Mouse (Mus musculus): ENCODE data around the gene Rnf138rt1. TPM values are rescaled to one million over a fixed set of nuclear protein-coding genes. Genes with fewer than 3 reads are reported as not detected.

The Rnf138rt1 gene
- total and polyA plus RNA-seq, 3 experiments, result not detected

DNA sequence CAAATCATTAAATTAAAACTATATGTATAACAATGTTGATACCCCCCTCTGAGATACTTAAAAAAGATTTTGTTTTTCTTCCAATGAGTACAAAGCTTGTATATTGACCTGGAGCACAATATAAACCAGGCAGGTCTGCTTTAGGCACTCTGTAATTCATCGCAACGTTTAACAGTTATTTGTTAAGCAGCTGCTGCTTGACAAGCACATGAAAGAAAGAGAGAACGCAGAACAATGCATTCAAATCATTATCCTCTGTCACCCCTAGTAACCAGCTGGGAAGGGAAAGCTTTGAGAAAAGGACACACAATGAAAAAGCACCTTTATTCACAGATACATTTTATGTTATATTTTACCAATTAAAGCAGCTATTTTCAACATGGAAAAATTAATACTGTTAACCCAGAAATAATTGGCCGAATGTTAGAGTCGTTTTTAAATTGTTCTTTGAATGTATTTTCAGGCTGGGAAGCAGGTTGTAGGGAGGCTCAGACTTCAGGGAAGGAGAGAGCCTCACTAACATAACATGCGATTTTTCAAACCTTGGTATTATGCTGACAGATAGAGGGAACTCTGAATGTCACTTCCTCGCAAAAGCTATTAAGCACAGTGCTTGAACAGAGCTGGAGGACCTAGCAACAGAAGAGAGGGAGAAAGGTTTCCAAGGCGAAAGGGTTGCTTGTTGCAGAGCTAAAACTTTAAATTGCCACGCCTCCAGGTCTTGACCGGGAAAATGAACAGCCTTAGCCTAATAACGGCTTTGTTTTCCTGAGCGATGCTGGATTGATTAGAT, 38.1 kb downstream of the Rnf138rt1 start:
- Histone ChIP-seq H3K9me3 (replicated peaks; ENCODE audit: insufficient read depth, low read length) (no peaks in the 10 kb centered on the region), H3K4me3 (ENCODE audit: control insufficient read depth in 1 of 2, insufficient read depth in 1 of 2, low read depth in 2 of 2, low read length in 2 of 2) (no peak overlapping the region), H3K36me3 (ENCODE audit: control insufficient read depth in 1 of 2, insufficient read depth in 2 of 2, low read length in 2 of 2) (no peaks in the 10 kb centered on the region), H3K79me2 (ENCODE audit: control insufficient read depth, insufficient read depth, low read length, poor library complexity) (no peaks in the 10 kb centered on the region), H3K4me1 (ENCODE audit: control insufficient read depth in 1 of 2, insufficient read depth in 2 of 2, low read length in 2 of 2) (no peaks in the 10 kb centered on the region), H3K9ac (ENCODE audit: control insufficient read depth, low read depth, low read length, poor library complexity, severe bottlenecking) (no peak overlapping the region), H3K27me3 (ENCODE audit: control insufficient read depth in 1 of 2, insufficient read depth in 2 of 2, low read length in 2 of 2) (peaks cover 0 to 1% of the 10 kb centered on the region in 2 experiments; a peak in 2 of 4 replicates), H3K27ac (ENCODE audit: control insufficient read depth, low read depth, low read length) (no peak overlapping the region)
- no peak for DNase-seq (ENCODE audit: low read depth, low spot score)
- TF ChIP-seq ZMIZ1 (IDR thresholded peaks at IDR 0.05; ENCODE audit: low read depth, low read length), result no peak
- TF ChIP-seq ZKSCAN1 (IDR thresholded peaks at IDR 0.05; ENCODE audit: low read depth, low read length), result no peak
- TF ChIP-seq BHLHE40 (IDR thresholded peaks at IDR 0.05; ENCODE audit: borderline replicate concordance, low read depth, low read length), result no peak
- TF ChIP-seq USF1 (IDR thresholded peaks at IDR 0.05; ENCODE audit: low read depth, low read length), result no peak
- TF ChIP-seq MAZ (IDR thresholded peaks at IDR 0.05; ENCODE audit: low read depth, low read length), result no peak
- TF ChIP-seq RCOR1 (IDR thresholded peaks at IDR 0.05; ENCODE audit: low read depth, low read length), result no peak
- TF ChIP-seq MAFK (IDR thresholded peaks at IDR 0.05; ENCODE audit: borderline replicate concordance, low read depth, low read length), result no peak
- TF ChIP-seq TBP (IDR thresholded peaks at IDR 0.05; ENCODE audit: low read depth, low read length), result no peak
- TF ChIP-seq TCF12 (IDR thresholded peaks at IDR 0.05; ENCODE audit: low read depth, low read length), result no peak
- no peak for TF ChIP-seq NELFE (IDR thresholded peaks at IDR 0.05; ENCODE audit: low read depth, low read length)
- TF ChIP-seq GATA1 (IDR thresholded peaks at IDR 0.05; ENCODE audit: low read depth, low read length), result no peak
- TF ChIP-seq RAD21 (IDR thresholded peaks at IDR 0.05; ENCODE audit: low read depth, low read length), result no peak

DNA sequence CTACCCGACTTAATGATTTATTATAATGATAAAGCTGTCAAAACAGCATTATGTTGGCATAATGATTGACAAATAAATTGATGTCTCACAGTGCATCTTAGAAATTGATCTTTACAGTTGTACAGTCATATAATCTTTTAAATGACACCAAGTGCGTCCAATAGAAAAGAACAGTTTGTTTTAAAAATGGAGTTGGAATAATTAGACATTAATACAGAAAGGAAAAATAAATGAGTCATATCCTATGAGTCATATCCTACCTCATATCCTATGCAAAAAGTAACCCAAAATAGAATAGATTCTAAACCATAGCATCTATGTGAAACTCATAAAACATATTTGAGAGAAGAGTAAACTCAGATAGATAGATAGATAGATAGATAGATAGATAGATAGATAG, 40.5 kb downstream of the Rnf138rt1 start:
- DNase-seq (ENCODE audit: low read depth, low spot score), result no peak
- H3K9ac ChIP-seq (ENCODE audit: control insufficient read depth, low read depth, low read length, poor library complexity, severe bottlenecking), result no peak overlapping the region
- H3K27ac ChIP-seq (ENCODE audit: control insufficient read depth, low read depth, low read length), result no peak overlapping the region
- H3K27me3 ChIP-seq (ENCODE audit: control insufficient read depth in 1 of 2, insufficient read depth in 2 of 2, low read length in 2 of 2), result peaks cover 0 to 1% of the 10 kb centered on the region in 2 experiments; a peak in 2 of 4 replicates
- no peaks in the 10 kb centered on the region for H3K4me1 ChIP-seq (ENCODE audit: control insufficient read depth in 1 of 2, insufficient read depth in 2 of 2, low read length in 2 of 2)
- H3K36me3 ChIP-seq (ENCODE audit: control insufficient read depth in 1 of 2, insufficient read depth in 2 of 2, low read length in 2 of 2), result no peaks in the 10 kb centered on the region
- H3K4me3 ChIP-seq (ENCODE audit: control insufficient read depth in 1 of 2, insufficient read depth in 1 of 2, low read depth in 2 of 2, low read length in 2 of 2), result no peak overlapping the region
- H3K79me2 ChIP-seq (ENCODE audit: control insufficient read depth, insufficient read depth, low read length, poor library complexity), result no peaks in the 10 kb centered on the region
- TF ChIP-seq EP300 (IDR thresholded peaks at IDR 0.05; ENCODE audit: low read depth in 1 of 2, low read length in 2 of 2), result no peak
- no peak for TF ChIP-seq JUND (IDR thresholded peaks at IDR 0.05; ENCODE audit: low read depth, low read length)
- TF ChIP-seq SIN3A (IDR thresholded peaks at IDR 0.05; ENCODE audit: low read length), result no peak
- no peak for TF ChIP-seq TBP (IDR thresholded peaks at IDR 0.05; ENCODE audit: low read depth, low read length)
- TF ChIP-seq HCFC1 (IDR thresholded peaks at IDR 0.05; ENCODE audit: low read depth, low read length), result no peak
- no peak for TF ChIP-seq MAZ (IDR thresholded peaks at IDR 0.05; ENCODE audit: low read depth, low read length)
- TF ChIP-seq POLR2A (IDR thresholded peaks at IDR 0.05; ENCODE audit: control insufficient read depth in 1 of 2, insufficient read depth in 1 of 2, low read depth in 1 of 2, low read length in 2 of 2, poor library complexity in 1 of 2), result no peak
- no peak for TF ChIP-seq NELFE (IDR thresholded peaks at IDR 0.05; ENCODE audit: low read depth, low read length)
- TF ChIP-seq UBTF (IDR thresholded peaks at IDR 0.05; ENCODE audit: borderline replicate concordance, insufficient read depth, low read depth, low read length), result no peak
- no peak for TF ChIP-seq NRF1 (IDR thresholded peaks at IDR 0.05; ENCODE audit: insufficient read depth, low read depth, low read length, poor library complexity, severe bottlenecking)
- no peak for TF ChIP-seq ZC3H11A (IDR thresholded peaks at IDR 0.05; ENCODE audit: low read depth, low read length)
- no peak for TF ChIP-seq ZNF384 (IDR thresholded peaks at IDR 0.05; ENCODE audit: low read depth, low read length)
- TF ChIP-seq E2F4 (IDR thresholded peaks at IDR 0.05; ENCODE audit: borderline replicate concordance, low read depth, low read length), result no peak
- no peak for TF ChIP-seq MYC (IDR thresholded peaks at IDR 0.05; ENCODE audit: low read depth, low read length)
- TF ChIP-seq MXI1 (IDR thresholded peaks at IDR 0.05; ENCODE audit: low read depth, low read length), result no peak
- TF ChIP-seq ELF1 (IDR thresholded peaks at IDR 0.05; ENCODE audit: low read depth, low read length), result no peak
- TF ChIP-seq ETS1 (IDR thresholded peaks at IDR 0.05; ENCODE audit: low read depth, low read length), result no peak
- no peak for TF ChIP-seq BHLHE40 (IDR thresholded peaks at IDR 0.05; ENCODE audit: borderline replicate concordance, low read depth, low read length)
- TF ChIP-seq RAD21 (IDR thresholded peaks at IDR 0.05; ENCODE audit: low read depth, low read length), result no peak
- TF ChIP-seq KAT2A (conservative IDR thresholded peaks at IDR 0.05; ENCODE audit: low read depth, low read length), result no peak
- no peaks in the 10 kb centered on the region for H3K9me3 ChIP-seq (replicated peaks; ENCODE audit: insufficient read depth, low read length)
